Mouse (Mus musculus) kidney, adult 18-20 months (tissue): ENCODE measurements around the gene Bglap2.

ENCODE experiments used
- DNase-seq: peaks from one replicate; pipeline ENCODE4 v3.0.0; 2021

Bglap2 gene

GRCm38 (mm10) chr3:88337367-88338020 lies 41.0 kb downstream of the Bglap2 start:
- no peak for DNase-seq

- peak; percentile 98 for DNase-seq
Measured at GRCm38 (mm10) chr3:88336058-88337013, 42.2 kb downstream of the Bglap2 start, which contains the start of the genes Tmem79 and Smg5. TSS of gene Tmem79 (minus strand) at chr3:88336148. TSS of gene Smg5 (plus strand) at chr3:88336260.

- peak; percentile 57 for DNase-seq
Measured at GRCm38 (mm10) chr3:88335436-88336053, 43.0 kb downstream of the Bglap2 start.

GRCm38 (mm10) chr3:88334902-88335435 lies 43.5 kb downstream of the Bglap2 start:
- no peak for DNase-seq

DNA sequence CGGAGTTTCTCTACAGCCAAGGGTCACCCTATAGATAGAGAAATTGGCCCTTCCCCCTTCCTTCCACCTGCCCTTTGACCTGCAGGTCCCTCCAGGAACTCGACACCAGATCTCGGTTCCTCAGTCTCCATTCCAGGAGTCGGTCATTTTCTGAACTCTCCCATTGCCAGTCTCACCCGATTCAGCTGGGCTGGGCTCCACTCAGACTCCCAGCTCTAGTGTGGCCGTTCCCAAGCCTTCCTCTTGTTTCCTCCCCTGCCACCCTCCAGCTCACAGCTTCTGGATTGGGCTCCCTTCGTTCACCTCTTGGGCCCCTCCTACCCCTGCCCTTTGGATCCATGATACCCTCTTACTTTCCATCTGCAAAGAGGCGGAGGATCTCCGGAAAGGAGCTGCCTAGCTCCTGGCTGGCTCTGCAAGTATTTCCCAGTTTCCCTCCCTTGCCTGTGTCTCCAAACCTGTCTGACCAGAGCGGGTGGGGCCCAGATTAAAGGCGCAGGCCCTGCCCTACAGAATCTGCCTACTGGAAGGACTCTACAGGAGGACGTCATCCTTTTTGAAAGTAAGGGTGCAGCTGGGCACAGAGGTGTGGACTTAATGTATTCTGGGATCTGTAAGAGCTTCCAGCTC lies 44.4 kb downstream of the Bglap2 start:
- peak; percentile 29 for DNase-seq

GRCm38 (mm10) chr3:88331282-88331681 lies 47.2 kb downstream of the Bglap2 start:
- DNase-seq = peak; percentile 43

DNA sequence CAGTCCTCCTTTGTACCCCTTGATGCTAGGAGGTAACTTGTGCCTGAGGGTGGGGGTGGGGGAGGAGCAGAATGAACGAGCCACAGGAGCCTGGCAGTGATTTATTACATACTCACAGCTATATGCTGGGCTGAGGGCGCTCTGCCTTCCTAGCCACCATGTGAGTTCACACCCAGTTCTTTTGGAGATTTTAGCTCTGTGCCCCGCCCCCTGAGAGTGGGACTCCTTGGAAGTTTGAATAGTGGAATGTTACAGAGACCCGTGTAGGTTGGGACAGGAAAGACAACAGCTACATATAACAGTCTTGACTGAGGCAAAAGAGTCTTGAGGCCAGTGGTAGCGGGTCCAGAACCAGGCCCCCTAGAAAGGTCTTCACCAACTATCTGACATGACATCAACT lies 49.5 kb downstream of the Bglap2 start:
- DNase-seq = no peak
